Mouse (Mus musculus) c-Kit-negative CD71-positive TER-119-positive erythroid progenitor cells, embryonic 14.5 days (primary cell): ENCODE measurements around the gene Rad51b.

ENCODE experiments used
- DNase-seq: peaks from one replicate; pipeline ENCODE4 v3.0.0-alpha.2; 2013; ENCODE audit warnings: low read depth, low spot score

Gene Rad51b

DNA sequence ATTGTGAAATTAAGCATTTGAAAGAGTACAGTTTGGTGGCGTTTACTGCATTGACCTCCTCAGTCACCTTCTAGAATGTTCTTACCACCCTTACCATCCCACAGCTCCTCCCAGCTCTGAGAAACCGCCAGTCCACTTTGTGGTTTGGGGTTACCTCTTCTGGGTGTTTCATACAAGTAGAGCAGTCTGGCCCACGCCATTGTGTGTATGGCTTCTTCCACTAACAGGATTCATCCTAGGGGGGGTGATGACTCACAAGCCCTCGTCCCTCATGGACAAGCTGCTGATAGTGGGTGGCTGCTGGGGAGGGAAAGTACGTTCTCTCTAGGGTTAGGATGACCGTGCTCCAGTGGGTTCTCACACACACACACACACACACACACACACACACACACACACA is 535.5 kb downstream of the Rad51b start:
- no peak for DNase-seq

- DNase-seq, result no peak
Observed at GRCm38 (mm10) chr12:79835521-79835920, 538.4 kb downstream of the Rad51b start.

GRCm38 (mm10) chr12:79838181-79838961 is 541.3 kb downstream of the Rad51b start:
- no peak for DNase-seq

GRCm38 (mm10) chr12:79839096-79839941 is 542.2 kb downstream of the Rad51b start:
- DNase-seq, result no peak

DNA sequence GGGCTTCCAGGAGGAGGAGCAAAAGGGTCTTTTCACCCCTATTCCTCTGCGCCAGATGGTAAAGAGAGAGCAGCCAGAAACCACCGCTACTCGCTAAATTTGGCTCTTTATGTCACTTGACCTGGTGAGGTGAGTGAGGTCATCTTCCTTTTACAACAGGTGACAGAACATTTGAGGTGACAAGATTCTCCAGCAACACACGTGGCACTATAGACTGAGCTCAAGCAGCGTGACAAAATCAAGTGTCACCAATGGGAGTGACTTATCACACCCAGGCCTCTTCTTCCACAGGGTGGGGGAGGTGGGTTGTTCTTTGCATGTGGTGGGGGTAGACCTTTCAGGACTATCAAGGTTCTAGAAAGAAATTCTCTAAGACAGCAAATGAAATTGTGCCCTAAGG is 543.4 kb downstream of the Rad51b start:
- no peak for DNase-seq

GRCm38 (mm10) chr12:79841248-79841647 is 544.2 kb downstream of the Rad51b start:
- DNase-seq, result no peak

DNA sequence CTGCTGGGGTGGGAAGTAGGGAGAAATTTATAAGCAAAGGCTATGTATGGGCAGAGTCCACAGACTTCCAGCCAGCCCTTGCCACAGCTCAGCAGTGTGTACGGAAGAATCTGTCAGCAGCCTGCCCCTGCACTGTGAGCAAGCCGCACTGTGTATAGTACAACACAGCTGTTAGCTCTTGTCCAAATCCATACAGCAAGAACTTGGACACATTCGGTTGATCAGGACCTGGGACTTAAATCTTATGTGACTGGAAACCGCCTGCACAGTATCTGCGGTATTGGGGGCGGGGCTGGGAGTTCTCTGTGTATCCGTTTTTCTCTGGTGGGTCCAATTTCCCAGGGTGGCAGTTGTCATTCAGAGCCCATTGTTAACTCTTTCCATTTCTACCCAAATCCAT is 545.2 kb downstream of the Rad51b start:
- no peak for DNase-seq

DNA sequence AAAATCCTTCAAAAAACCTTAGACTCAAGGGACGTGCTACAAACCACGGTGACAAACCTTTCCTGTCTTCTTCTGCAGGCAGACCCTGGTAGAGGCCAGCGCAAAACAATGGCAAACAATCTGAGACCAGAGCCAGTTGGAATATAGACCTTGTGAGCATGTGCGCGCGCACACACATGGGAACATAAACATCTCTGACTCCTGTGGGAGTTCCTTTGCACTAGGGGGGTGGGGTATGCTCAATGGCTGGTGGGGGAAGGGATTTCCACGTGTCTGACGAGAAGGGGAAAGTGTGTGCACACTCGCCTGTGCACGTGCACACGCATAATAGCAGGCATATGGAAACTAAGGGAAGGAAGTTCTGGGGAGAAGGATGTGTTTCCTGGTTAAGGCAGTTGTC is 545.9 kb downstream of the Rad51b start:
- no peak for DNase-seq

DNA sequence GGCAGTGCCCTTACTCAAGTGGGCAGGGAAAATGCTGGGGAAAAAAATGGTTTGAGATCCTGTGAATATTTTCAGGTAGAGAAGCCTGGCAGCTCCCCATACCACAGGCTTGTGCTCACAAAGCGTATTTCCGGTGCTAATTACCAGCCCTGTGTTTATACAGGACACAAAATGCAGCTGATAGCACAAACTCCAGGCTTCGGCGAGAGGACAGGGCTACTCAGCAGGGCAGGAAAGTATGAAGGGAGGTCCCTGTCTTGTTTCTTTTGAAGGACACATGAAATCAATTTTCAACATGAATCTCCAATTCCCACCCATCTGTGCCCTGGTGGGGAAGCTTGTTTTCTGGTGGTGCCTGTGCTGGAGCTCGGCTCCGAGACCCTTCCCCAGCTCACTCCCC is 546.4 kb downstream of the Rad51b start:
- no peak for DNase-seq

- DNase-seq, result no peak
Observed at GRCm38 (mm10) chr12:79846247-79847151, 549.4 kb downstream of the Rad51b start.

- DNase-seq, result no peak
Observed at GRCm38 (mm10) chr12:79848539-79848938, 551.5 kb downstream of the Rad51b start.

DNA sequence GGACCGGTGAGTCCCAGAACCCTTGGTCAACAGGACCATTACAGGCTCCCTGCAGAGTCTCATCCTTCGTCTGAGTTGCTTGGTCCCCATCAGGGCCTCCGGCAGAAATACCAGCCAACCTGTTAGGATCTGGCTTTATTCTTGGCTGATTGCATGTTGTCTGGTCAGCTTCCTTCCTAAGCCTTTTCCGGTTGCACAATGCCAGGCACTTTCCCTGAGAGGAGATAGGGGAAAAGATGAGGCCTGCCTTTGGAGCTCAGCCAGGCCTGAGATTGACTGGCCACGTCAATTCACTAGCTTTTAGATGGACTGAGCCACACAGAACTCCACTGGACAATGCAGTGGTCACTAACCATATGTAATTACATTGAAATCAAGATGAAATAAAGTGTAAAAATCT is 552.9 kb downstream of the Rad51b start:
- DNase-seq, result no peak

DNA sequence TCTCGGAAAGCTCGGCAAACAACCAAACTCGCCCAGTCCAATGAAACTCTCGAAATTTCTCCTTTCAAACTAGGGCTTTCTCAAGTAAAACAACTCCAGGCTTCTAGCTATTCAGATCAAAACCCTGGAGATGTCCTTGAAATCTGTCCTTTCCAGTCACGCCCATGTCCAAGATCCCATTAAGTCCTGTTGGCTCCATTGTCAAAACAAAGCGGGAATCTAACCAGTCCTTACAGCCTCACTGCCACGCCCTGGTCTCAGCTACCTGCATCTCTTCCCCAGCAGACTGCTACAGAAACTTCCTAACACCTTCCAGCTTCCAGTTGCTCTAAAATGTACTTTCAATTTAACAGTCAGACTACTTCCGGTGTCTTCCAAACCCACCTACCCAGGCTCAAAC is 554.8 kb downstream of the Rad51b start:
- no peak for DNase-seq

DNA sequence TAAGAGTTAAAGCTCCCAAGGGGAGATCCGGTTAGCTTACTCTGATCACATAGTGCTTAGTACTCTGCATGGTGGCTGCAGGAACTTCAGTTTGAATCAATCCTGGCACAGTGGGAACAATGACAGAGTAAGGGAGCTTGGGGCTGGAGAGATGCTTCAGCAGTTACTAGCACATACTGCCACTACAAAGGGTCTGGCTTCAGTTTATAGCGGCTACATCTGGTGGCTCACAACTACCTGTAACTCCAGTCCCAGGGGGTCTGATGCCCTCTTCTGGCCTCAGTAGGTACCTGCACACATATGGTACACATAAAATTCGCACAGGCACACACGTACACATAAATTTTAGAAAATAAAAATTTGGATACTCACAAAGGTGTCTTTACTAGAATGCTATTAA is 555.5 kb downstream of the Rad51b start:
- no peak for DNase-seq

GRCm38 (mm10) chr12:79853901-79854490 is 556.9 kb downstream of the Rad51b start:
- no peak for DNase-seq

- DNase-seq, result no peak
Observed at GRCm38 (mm10) chr12:79854507-79854906, 557.4 kb downstream of the Rad51b start.

- no peak for DNase-seq
Observed at GRCm38 (mm10) chr12:79856116-79856909, 559.2 kb downstream of the Rad51b start.

DNA sequence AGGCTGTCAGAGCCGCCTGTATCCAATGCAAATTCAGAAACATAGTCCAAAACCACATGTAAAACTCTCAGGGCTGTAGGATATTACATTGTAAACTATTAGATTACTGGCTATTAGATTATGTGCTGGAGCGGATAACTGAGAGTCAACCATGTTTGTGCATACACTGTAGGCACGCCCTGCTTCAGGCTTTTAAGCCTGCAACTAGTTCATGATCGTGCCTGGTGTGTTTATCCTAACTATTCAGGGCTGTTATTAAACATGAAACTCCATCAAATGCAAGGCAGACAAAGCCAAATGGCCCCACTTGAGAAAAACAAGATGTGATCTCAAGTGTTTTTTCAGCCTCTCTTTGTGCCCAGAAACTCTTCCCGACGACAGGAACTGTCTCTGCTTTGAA is 560.6 kb downstream of the Rad51b start:
- DNase-seq, result no peak

- no peak for DNase-seq
Observed at GRCm38 (mm10) chr12:79858336-79858735, 561.3 kb downstream of the Rad51b start.

DNA sequence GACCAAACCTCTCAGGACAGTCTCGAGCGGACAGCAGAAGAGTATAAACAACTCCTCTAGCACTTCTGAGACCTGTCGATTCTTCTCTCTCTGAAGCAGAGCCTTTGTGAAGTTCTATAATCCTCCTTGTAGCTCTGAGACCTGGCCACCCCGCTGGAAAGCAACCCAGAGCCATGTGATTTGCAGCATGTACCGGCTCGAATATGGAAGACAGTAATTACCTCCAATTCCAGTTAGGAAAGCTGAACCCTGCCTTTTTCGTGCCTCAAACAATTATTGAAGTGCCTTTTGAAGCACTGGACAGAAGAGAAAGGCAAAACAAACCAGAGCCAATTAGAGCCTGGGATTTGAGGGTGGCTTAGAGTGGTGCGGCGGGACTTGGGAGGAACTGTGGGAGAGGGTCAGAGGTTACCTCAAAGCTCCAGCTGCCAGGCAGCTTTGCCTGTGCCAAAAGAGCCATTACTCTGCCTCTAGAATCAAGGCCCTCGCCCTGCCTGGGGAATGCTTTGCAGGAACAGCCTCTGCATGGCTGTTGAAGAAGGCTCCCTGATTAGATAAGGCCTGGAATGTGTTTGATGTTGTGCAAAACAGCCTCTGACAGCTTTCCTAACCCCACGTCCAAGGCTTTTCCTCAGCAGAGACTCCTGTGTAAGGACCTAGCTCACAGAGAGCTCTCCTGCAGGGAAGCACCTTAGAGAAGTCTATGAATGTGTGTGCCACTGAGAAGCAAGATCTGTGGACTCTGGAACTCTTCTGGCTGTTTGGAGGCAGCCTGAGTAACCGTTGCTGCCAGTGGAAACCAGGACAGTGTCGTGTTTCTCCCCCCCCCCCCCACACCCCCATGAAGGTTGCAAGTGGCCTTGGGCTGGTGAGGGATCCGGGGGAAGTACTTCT is 562.5 kb downstream of the Rad51b start:
- no peak for DNase-seq
